Mouse (Mus musculus): ENCODE measurements around the gene Nfam1. TPM values are rescaled to one million over a fixed set of nuclear protein-coding genes. Genes with fewer than 3 reads are reported as not detected.

Nfam1 gene
- total and polyA plus RNA-seq, 3 experiments: 7.4 to 10.5 TPM; not detected in 1

GRCm38 (mm10) chr15:82958253-82958701 lies 74.8 kb downstream of the Nfam1 start:
- Histone ChIP-seq H3K9me3 (replicated peaks; ENCODE audit: insufficient read depth, low read length) (no peaks in the 10 kb centered on the region), H3K4me1 (ENCODE audit: control insufficient read depth in 1 of 2, insufficient read depth in 2 of 2, low read length in 2 of 2) (peaks cover 0 to 4% of the 10 kb centered on the region in 2 experiments; a peak in 1 of 4 replicates), H3K27me3 (ENCODE audit: control insufficient read depth in 1 of 2, insufficient read depth in 2 of 2, low read length in 2 of 2) (peaks cover 4% of the 10 kb centered on the region in 2 experiments; a peak in 3 of 4 replicates), H3K4me3 (ENCODE audit: control insufficient read depth in 1 of 2, insufficient read depth in 1 of 2, low read depth in 2 of 2, low read length in 2 of 2) (no peak overlapping the region), H3K79me2 (ENCODE audit: control insufficient read depth, insufficient read depth, low read length, poor library complexity) (no peaks in the 10 kb centered on the region), H3K27ac (ENCODE audit: control insufficient read depth, low read depth, low read length) (no peak overlapping the region), H3K36me3 (ENCODE audit: control insufficient read depth in 1 of 2, insufficient read depth in 2 of 2, low read length in 2 of 2) (no peaks in the 10 kb centered on the region), H3K9ac (ENCODE audit: control insufficient read depth, low read depth, low read length, poor library complexity, severe bottlenecking) (no peak overlapping the region)
- TF ChIP-seq KAT2A (conservative IDR thresholded peaks at IDR 0.05; ENCODE audit: low read depth, low read length) (no peak), TBP (IDR thresholded peaks at IDR 0.05; ENCODE audit: low read depth, low read length) (no peak), HCFC1 (IDR thresholded peaks at IDR 0.05; ENCODE audit: low read depth, low read length) (no peak), MAZ (IDR thresholded peaks at IDR 0.05; ENCODE audit: low read depth, low read length) (no peak), POLR2AphosphoS2 (IDR thresholded peaks at IDR 0.05; ENCODE audit: low read length) (no peak), ELF1 (IDR thresholded peaks at IDR 0.05; ENCODE audit: low read depth, low read length) (no peak), SMC3 (IDR thresholded peaks at IDR 0.05; ENCODE audit: low read depth, low read length) (no peak), MYC (IDR thresholded peaks at IDR 0.05; ENCODE audit: low read depth, low read length) (no peak), POLR2A (IDR thresholded peaks at IDR 0.05; ENCODE audit: control insufficient read depth in 1 of 2, insufficient read depth in 1 of 2, low read depth in 1 of 2, low read length in 2 of 2, poor library complexity in 1 of 2) (no peak), NRF1 (IDR thresholded peaks at IDR 0.05; ENCODE audit: insufficient read depth, low read depth, low read length, poor library complexity, severe bottlenecking) (no peak), RCOR1 (IDR thresholded peaks at IDR 0.05; ENCODE audit: low read depth, low read length) (no peak), MEF2A (IDR thresholded peaks at IDR 0.05; ENCODE audit: extremely low read depth, insufficient replicate concordance, low read depth, low read length, poor library complexity, severe bottlenecking) (no peak), GABPA (IDR thresholded peaks at IDR 0.05; ENCODE audit: low read depth, low read length) (no peak), CTCF (IDR thresholded peaks at IDR 0.05 in 2 of 3, conservative IDR thresholded peaks at IDR 0.05 in 1 of 3; ENCODE audit: control insufficient read depth in 1 of 3, insufficient read depth in 1 of 3, low read depth in 2 of 3, low read length in 3 of 3, poor library complexity in 1 of 3, severe bottlenecking in 1 of 3) (no peak)
- no peak for DNase-seq (ENCODE audit: low read depth, low spot score)

GRCm38 (mm10) chr15:82956721-82957120 lies 76.4 kb downstream of the Nfam1 start:
- Histone ChIP-seq H3K4me3 (ENCODE audit: control insufficient read depth in 1 of 2, insufficient read depth in 1 of 2, low read depth in 2 of 2, low read length in 2 of 2) (no peak overlapping the region), H3K9ac (ENCODE audit: control insufficient read depth, low read depth, low read length, poor library complexity, severe bottlenecking) (no peak overlapping the region), H3K27ac (ENCODE audit: control insufficient read depth, low read depth, low read length) (no peak overlapping the region), H3K4me1 (ENCODE audit: control insufficient read depth in 1 of 2, insufficient read depth in 2 of 2, low read length in 2 of 2) (peaks cover 0 to 4% of the 10 kb centered on the region in 2 experiments; a peak in 1 of 4 replicates), H3K79me2 (ENCODE audit: control insufficient read depth, insufficient read depth, low read length, poor library complexity) (no peaks in the 10 kb centered on the region), H3K9me3 (replicated peaks; ENCODE audit: insufficient read depth, low read length) (no peaks in the 10 kb centered on the region), H3K36me3 (ENCODE audit: control insufficient read depth in 1 of 2, insufficient read depth in 2 of 2, low read length in 2 of 2) (no peaks in the 10 kb centered on the region), H3K27me3 (ENCODE audit: control insufficient read depth in 1 of 2, insufficient read depth in 2 of 2, low read length in 2 of 2) (peaks cover 4% of the 10 kb centered on the region in 2 experiments)
- TF ChIP-seq EP300 (IDR thresholded peaks at IDR 0.05; ENCODE audit: low read depth in 1 of 2, low read length in 2 of 2) (peak in 1 of 2 experiments; percentile 14; a peak in 1 of 4 replicates), MAFK (IDR thresholded peaks at IDR 0.05; ENCODE audit: borderline replicate concordance, low read depth, low read length) (no peak), ZKSCAN1 (IDR thresholded peaks at IDR 0.05; ENCODE audit: low read depth, low read length) (no peak)
- peak; percentile 30 for DNase-seq (ENCODE audit: low read depth, low spot score)
